Mouse (Mus musculus) thymus, postnatal 0 days (tissue): Measurements from ENCODE around the gene Tnk2. TPM values are rescaled to one million over a fixed set of nuclear protein-coding genes. Genes with fewer than 3 reads are reported as not detected.
"Not testable (repeated sequence)": the region's sequence is repeated elsewhere in the genome, so short reads cannot be mapped to it uniquely, and the experiment has no call there.

Experiments
- DNase-seq: peaks from one replicate; pipeline ENCODE4 v3.0.0-alpha.2; 2015; ENCODE audit warnings: low spot score
- polyA plus RNA-seq: library from polyadenylated mRNA; unstranded; fragments of >200 nt; fragmentation: Nextera tagmentation; extraction: Ambion mirVana; gene quantifications from 2 replicates; pipeline ENCODE4 v1.2.1, GENCODE M21; 2015

The Tnk2 gene
- polyA plus RNA-seq, 1 experiment from 2014 or later = 23.5 TPM

DNA sequence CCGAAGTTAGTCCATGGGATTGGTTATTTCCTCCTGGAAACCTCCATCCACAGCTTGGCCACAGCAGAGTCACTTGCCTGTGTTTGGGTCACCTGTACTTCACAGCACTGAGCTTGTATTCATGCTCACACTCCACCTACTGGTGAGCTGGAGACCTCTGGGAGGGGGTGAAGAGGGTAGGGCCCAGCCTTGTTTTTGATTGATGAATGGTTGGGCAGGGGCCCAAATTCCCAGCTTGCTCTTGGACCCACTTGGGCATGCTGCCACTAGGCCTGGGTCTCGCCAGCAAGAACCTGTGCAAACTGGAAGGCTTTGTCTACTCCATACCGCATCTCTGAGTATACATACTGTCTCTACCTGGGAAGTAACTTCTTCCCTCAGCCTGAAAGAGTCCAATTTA lies 8.4 kb upstream of the Tnk2 start:
- no peak for DNase-seq

DNA sequence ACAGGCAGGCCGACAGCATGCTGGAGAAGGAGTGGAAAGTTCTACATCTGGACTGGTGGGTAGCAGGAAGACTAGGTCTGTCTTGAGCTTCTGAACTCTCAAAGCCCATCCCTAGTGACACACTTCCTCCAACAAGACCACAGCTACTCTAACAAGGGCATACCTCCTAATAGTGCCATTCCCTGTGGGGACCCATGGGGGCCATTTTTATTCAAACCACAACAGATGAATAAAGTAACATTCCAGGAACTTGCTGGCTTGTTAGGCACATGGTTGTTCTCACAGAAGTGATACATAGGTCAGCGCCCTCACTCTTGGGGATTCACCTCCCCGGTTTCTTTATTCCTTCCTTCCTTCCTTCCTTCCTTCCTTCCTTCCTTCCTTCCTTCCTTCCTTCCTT lies 7.3 kb upstream of the Tnk2 start:
- DNase-seq = no peak

GRCm38 (mm10) chr16:32636871-32637521 lies 6.7 kb upstream of the Tnk2 start:
- no peak for DNase-seq

GRCm38 (mm10) chr16:32638476-32638875 lies 5.2 kb upstream of the Tnk2 start:
- peak; percentile 87 for DNase-seq

- no peak for DNase-seq
Measured at GRCm38 (mm10) chr16:32640096-32640495, 3.6 kb upstream of the Tnk2 start.

DNA sequence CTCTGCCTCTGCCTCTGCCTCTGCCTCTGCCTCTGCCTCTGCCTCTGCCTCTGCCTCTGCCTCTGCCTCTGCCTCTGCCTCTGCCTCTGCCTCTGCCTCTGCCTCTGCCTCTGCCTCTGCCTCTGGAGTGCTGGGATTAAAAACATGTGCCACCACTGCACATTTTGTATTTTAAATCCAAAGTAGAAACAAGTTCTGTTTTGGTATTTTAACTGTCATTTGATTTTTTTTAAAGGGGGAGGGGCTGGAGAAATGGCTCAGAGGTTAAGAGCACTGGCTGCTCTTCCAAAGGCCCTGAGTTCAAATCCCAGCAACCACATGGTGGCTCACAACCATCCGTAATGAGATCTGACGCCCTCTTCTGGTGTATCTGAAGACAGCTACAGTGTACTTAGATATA lies 3.0 kb upstream of the Tnk2 start:
- DNase-seq = not testable (repeated sequence)

DNA sequence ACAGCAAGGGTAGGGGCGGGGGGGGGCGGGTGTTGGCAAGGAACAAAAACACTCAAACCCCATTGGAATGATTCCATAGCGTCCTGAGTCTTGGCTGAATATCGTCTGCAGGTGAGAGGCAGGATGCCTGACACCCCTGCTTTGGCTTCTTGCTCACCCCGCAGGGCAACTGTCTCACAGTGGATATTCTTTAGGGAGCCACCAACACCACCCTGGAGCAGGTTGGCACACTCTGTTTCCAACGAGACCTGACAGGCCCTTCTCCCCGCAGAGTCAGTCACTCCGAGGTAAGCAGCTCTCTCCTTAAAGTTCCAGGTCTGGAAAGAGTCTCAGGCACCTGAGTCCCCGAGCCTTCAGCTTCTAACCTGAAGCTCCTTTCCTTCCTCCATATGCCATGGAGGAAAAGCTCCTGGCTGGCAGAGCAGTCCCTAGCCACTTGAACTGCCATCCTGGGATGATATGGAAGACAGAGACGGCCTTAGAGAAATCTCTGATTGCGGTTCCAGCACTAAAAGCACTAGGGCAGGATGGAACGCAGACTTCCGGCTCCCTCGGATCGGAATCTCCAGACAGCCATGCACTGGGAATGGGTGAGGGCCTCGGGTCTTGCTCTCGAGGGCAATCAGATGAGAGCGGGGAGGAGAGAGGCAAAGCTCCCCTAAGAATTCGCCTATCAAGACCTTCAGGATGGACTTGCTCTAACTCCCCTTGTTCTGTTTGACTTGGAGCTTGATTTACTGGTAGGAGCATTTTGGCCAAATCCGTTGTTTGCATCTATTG lies 2.0 kb upstream of the Tnk2 start:
- DNase-seq = no peak

- DNase-seq = peak; percentile 39
Measured at GRCm38 (mm10) chr16:32642280-32642679, 1.4 kb upstream of the Tnk2 start.

DNA sequence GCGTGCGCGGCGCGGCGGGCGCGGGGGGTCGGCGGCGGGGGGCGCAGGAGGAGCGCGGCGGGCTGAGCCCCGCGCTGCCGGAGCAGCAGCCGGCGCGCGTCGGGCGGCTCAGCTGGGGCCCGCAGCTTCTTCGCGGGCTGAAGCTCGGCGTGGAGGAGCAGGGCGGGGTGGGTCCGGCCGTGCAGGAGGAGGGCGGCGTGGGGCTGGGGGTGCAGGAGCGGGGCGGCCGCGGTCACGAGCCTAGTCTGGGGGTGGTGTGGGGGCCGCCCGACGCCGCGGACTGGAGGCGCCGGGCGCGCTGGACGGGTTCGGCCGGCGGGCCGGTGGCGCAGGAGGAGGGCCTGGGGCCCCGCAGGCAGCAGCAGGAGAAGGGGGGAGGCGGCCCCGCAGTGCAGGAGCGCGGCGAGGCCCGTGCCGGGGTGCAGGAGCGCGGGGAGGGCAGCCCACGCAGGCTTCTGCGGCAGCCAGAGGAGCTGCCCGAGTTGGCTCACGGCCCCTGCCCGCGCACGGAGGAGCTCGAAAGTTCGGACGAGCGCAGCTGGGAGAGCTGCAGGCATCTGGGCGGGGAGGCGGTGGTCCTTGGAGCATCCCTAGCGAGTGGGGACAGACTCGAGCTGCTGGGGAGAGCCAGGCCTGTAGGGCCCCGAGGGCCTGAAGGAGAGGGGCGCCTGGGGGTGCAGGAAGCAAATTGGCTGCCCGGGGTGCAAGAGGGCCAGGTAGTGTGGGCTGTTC lies 561 bp downstream of the Tnk2 start:
- peak; percentile 46 for DNase-seq

- peak; percentile 23 for DNase-seq
Measured at GRCm38 (mm10) chr16:32644801-32645170, 1.1 kb downstream of the Tnk2 start.

DNA sequence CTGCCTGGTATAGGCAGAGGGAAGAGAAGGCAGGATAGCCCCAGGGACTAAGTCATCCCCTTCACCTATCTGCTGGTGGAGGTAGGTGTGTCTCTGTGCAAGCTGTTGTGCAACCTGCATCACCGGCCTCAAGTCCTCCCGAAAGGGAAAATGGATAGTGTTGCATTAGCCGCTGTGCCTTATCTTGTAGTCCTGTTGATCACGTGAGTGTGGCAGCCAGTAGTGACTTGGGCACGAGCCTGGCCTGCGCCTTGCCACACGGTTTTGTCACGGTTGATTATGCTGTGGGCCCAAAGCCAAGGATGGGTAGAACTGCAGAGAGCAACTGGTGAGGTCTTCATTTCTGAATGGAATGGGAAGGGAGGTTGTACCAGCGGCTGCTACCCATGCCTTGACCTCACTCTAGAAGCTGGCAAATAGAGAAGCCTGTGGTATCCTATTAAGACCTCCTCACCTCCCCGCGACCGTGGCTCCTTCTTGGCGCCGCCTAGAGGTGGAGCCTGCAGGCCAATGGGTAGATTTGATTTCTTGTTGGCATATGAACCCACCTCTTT lies 1.8 kb downstream of the Tnk2 start:
- peak; percentile 61 for DNase-seq

- DNase-seq = no peak
Measured at GRCm38 (mm10) chr16:32646014-32646413, 2.3 kb downstream of the Tnk2 start.

DNA sequence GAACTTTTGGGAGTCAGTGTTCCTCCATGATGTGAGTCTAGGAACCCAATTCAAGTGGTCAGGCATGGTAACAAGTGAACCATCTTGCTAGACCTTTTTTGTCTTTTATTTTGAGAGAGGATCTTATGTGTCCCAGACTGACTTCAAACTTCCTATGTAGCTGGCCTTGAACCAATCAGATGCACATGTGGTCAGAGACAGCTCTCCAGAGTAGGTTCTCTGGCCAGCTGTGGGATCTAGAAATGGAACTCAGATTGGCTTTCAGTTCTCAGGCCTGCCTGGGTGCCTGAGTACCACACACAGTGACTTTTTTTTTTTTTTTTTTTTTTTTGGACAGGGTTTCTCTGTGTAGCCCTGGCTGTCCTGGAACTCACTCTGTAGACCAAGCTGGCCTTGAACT lies 4.0 kb downstream of the Tnk2 start:
- DNase-seq = no peak

GRCm38 (mm10) chr16:32650461-32650860 lies 6.8 kb downstream of the Tnk2 start:
- DNase-seq = no peak

GRCm38 (mm10) chr16:32650974-32651618 lies 7.4 kb downstream of the Tnk2 start:
- peak; percentile 91 for DNase-seq

DNA sequence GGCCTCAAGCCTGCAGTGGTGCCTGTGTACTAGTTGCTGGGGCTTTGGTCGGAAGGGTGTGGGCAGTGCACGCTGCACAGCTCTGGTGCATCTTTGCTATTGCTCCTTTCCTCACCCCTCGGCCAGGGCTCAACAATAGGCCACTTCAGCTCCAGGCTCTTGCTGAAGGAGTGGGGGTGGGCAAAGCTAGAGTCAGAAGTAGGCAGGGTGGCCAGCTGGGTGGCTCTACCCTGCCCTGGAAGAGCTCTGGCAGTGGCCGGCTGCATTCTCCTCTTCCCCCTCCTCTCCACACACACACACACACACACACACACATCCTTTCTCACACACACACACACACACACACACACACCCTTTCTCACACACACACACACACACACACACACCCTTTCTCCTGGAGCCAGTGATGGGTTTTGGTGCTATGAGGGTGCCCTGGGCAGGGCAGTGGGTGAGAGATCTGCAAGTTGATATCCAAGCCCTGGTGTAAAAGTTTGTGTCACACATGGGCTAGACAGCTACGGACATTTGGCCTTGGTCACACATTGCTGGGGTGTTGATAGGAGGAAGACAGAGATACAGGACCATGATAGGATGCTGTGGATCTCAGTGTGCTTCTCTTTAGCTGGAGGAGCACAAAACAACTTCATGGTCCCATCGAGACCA lies 10.5 kb downstream of the Tnk2 start:
- no peak for DNase-seq

GRCm38 (mm10) chr16:32655534-32655933 lies 11.9 kb downstream of the Tnk2 start:
- DNase-seq = no peak

DNA sequence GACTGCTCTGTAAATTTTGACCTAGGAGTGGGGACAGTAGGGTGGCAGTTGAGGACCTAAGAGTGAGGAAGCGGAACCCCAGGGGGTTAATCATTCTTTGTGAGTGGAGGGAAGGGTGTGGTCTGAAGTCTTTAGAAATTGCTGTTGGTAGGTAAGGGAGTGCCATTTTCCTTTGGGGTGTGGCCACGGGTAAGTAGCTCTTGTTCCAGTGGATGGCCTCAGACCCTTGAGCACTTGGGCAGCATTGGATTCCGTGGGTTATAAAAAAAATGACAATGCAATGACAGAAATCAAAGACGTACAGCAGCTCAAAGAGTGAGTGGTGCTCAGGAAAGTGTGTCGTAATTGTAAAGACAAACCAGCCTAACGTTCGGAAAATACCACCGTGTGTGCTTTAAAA lies 12.6 kb downstream of the Tnk2 start:
- DNase-seq = no peak

GRCm38 (mm10) chr16:32656794-32657193 lies 13.1 kb downstream of the Tnk2 start:
- DNase-seq = no peak

GRCm38 (mm10) chr16:32657498-32658250 lies 14.0 kb downstream of the Tnk2 start:
- DNase-seq = no peak
